Mouse (Mus musculus) forebrain, embryonic 14.5 days (tissue): ENCODE measurements around the gene Gm21970. TPM values are rescaled to one million over a fixed set of nuclear protein-coding genes. Genes with fewer than 3 reads are reported as not detected.
"Not testable (repeated sequence)": the region's sequence is repeated elsewhere in the genome, so short reads cannot be mapped to it uniquely, and the experiment has no call there.

Source experiments
- ATAC-seq: fragments of 200-750 bp; cut with Nextera tagmentation; 2 replicates; pipeline ENCODE4 v1.8.0; 2017; ENCODE audit warnings: mild to moderate bottlenecking, moderate library complexity
- DNase-seq: peaks from one replicate; pipeline ENCODE4 v3.0.0-alpha.2; 2015; ENCODE audit warnings: low spot score
- H3K27ac ChIP-seq: fragments of 300-500 bp; sonication (generic); 2 replicates; pipeline ENCODE4 v1.5.1; 2014; ENCODE audit warnings: low read depth, mild to moderate bottlenecking, control low read depth, low read length, moderate library complexity
- H3K27me3 ChIP-seq: fragments of 300-500 bp; sonication (generic); replicated peaks from 2 replicates; pipeline ENCODE4 v1.6.1; 2014; ENCODE audit warnings: low read length, control low read depth, mixed read lengths; ENCODE audit not compliant: control insufficient read depth, insufficient read depth
- H3K36me3 ChIP-seq: fragments of 300-500 bp; sonication (generic); 2 replicates; pipeline ENCODE4 v1.6.1; 2014; ENCODE audit warnings: low read length, control low read depth; ENCODE audit not compliant: control insufficient read depth, insufficient read depth
- H3K4me1 ChIP-seq: fragments of 300-500 bp; sonication (generic); 2 replicates; pipeline ENCODE4 v1.6.1; 2014; ENCODE audit warnings: antibody characterized with exemption, low read length, control low read depth; ENCODE audit not compliant: control insufficient read depth, insufficient read depth
- H3K4me2 ChIP-seq: fragments of 300-500 bp; sonication (generic); 2 replicates; pipeline ENCODE4 v1.6.1; 2014; ENCODE audit warnings: mild to moderate bottlenecking, control low read depth, low read length
- H3K4me3 ChIP-seq: fragments of 300-500 bp; sonication (generic); 2 replicates; pipeline ENCODE4 v1.5.1; 2014; ENCODE audit warnings: low read depth, low read length, control low read depth
- H3K9ac ChIP-seq: fragments of 300-500 bp; sonication (generic); 2 replicates; pipeline ENCODE4 v1.6.1; 2014; ENCODE audit warnings: mild to moderate bottlenecking, low read length, control low read depth, moderate library complexity
- H3K9me3 ChIP-seq: fragments of 300-500 bp; sonication (generic); replicated peaks from 2 replicates; pipeline ENCODE4 v1.6.1; 2016; ENCODE audit warnings: low read length, control low read depth, mixed read lengths; ENCODE audit not compliant: control insufficient read depth
- WGBS: fragments of 180-500 bp; shearing (Covaris S2); extraction: QIAGEN DNeasy Blood & Tissue Kit; methylation state at CpG from one replicate; pipeline ENCODE4 v1.1.7; 2014; 5-methylcytosine and 5-hydroxymethylcytosine counted together
- polyA plus RNA-seq: library from polyadenylated mRNA; unstranded; fragments of >200 nt; fragmentation: Nextera tagmentation; extraction: Ambion mirVana; gene quantifications from 2 replicates; pipeline ENCODE4 v1.2.1, GENCODE M21; 2014

Gm21970 gene
- polyA plus RNA-seq, 1 experiment from 2014 or later: not detected

- DNase-seq (no peak), ATAC-seq (no peak)
- H3K4me2 ChIP-seq: no peak overlapping the region
- WGBS: 87% methylated on average over 3 of the region's 3 CpGs
- no peak overlapping the region for H3K4me3 ChIP-seq
- H3K9ac ChIP-seq: no peak overlapping the region
- H3K9me3 ChIP-seq: no peaks in the 10 kb centered on the region
- H3K27ac ChIP-seq: no peak overlapping the region
- H3K36me3 ChIP-seq: no peaks in the 10 kb centered on the region
- no peaks in the 10 kb centered on the region for H3K4me1 ChIP-seq
- no peaks in the 10 kb centered on the region for H3K27me3 ChIP-seq
Measured at GRCm38 (mm10) chr16:91434119-91434518, 42.6 kb downstream of the Gm21970 start.

GRCm38 (mm10) chr16:91438081-91438480, 46.6 kb downstream of the Gm21970 start:
- no peak for DNase-seq
- 69% methylated on average over 3 of the region's 3 CpGs for whole genome bisulfite sequencing
- no peaks in the 10 kb centered on the region for H3K9me3 ChIP-seq

GRCm38 (mm10) chr16:91438599-91438998, 47.1 kb downstream of the Gm21970 start:
- not testable (repeated sequence) for H3K9me3 ChIP-seq, H3K4me2 ChIP-seq, H3K4me3 ChIP-seq, H3K36me3 ChIP-seq, H3K4me1 ChIP-seq, DNase-seq, H3K27ac ChIP-seq, H3K27me3 ChIP-seq, ATAC-seq, H3K9ac ChIP-seq
- WGBS: 72% methylated on average over 1 of the region's 1 CpGs

More at GRCm38 (mm10) chr16:91438081-91438480, 46.6 kb downstream of the Gm21970 start:
- Histone ChIP-seq H3K27ac (no peak overlapping the region), H3K9ac (no peak overlapping the region), H3K4me1 (no peaks in the 10 kb centered on the region), H3K36me3 (no peaks in the 10 kb centered on the region), H3K4me2 (no peak overlapping the region), H3K4me3 (no peak overlapping the region), H3K27me3 (no peaks in the 10 kb centered on the region)
- no peak for ATAC-seq

GRCm38 (mm10) chr16:91441366-91441765, 49.8 kb downstream of the Gm21970 start:
- Histone ChIP-seq H3K27me3 (no peaks in the 10 kb centered on the region), H3K27ac (no peak overlapping the region), H3K4me2 (no peak overlapping the region), H3K9me3 (no peaks in the 10 kb centered on the region), H3K36me3 (no peaks in the 10 kb centered on the region), H3K4me3 (no peak overlapping the region), H3K4me1 (no peaks in the 10 kb centered on the region), H3K9ac (no peak overlapping the region)
- DNase-seq (no peak), ATAC-seq (no peak)
- WGBS: 73% methylated on average over 7 of the region's 7 CpGs

- Histone ChIP-seq H3K4me2 (no peak overlapping the region), H3K9ac (no peak overlapping the region), H3K4me3 (no peak overlapping the region), H3K27ac (no peak overlapping the region), H3K36me3 (no peaks in the 10 kb centered on the region), H3K27me3 (no peaks in the 10 kb centered on the region), H3K4me1 (no peaks in the 10 kb centered on the region), H3K9me3 (no peaks in the 10 kb centered on the region)
- WGBS: 88% methylated on average over 7 of the region's 7 CpGs
- no peak for DNase-seq
- ATAC-seq: no peak
Measured at GRCm38 (mm10) chr16:91441811-91442240, 50.3 kb downstream of the Gm21970 start.

- Histone ChIP-seq H3K4me2 (no peak overlapping the region), H3K4me1 (no peaks in the 10 kb centered on the region), H3K36me3 (no peaks in the 10 kb centered on the region), H3K9me3 (no peaks in the 10 kb centered on the region), H3K27ac (no peak overlapping the region), H3K27me3 (no peaks in the 10 kb centered on the region), H3K9ac (no peak overlapping the region), H3K4me3 (no peak overlapping the region)
- no peak for DNase-seq
- no peak for ATAC-seq
- 61% methylated on average over 4 of the region's 4 CpGs for WGBS
Measured at GRCm38 (mm10) chr16:91442446-91442845, 50.9 kb downstream of the Gm21970 start.

GRCm38 (mm10) chr16:91443211-91443611, 51.7 kb downstream of the Gm21970 start:
- Histone ChIP-seq H3K27ac (no peak overlapping the region), H3K4me2 (no peak overlapping the region), H3K9me3 (no peaks in the 10 kb centered on the region), H3K4me3 (no peak overlapping the region), H3K4me1 (no peaks in the 10 kb centered on the region), H3K9ac (no peak overlapping the region), H3K27me3 (no peaks in the 10 kb centered on the region), H3K36me3 (no peaks in the 10 kb centered on the region)
- DNase-seq: no peak
- 81% methylated on average over 8 of the region's 8 CpGs for WGBS
- ATAC-seq: no peak

- Histone ChIP-seq H3K4me2 (no peak overlapping the region), H3K36me3 (no peaks in the 10 kb centered on the region), H3K4me1 (no peaks in the 10 kb centered on the region), H3K27me3 (no peaks in the 10 kb centered on the region), H3K4me3 (no peak overlapping the region), H3K9me3 (no peaks in the 10 kb centered on the region), H3K9ac (no peak overlapping the region), H3K27ac (no peak overlapping the region)
- ATAC-seq (no peak), DNase-seq (no peak)
- WGBS: 85% methylated on average over 4 of the region's 4 CpGs
Measured at GRCm38 (mm10) chr16:91444847-91445246, 53.3 kb downstream of the Gm21970 start.

- 86% methylated on average over 5 of the region's 5 CpGs for WGBS
- no peak for ATAC-seq
Measured at GRCm38 (mm10) chr16:91445566-91445965, 54.0 kb downstream of the Gm21970 start.

More at GRCm38 (mm10) chr16:91445566-91445965, 54.0 kb downstream of the Gm21970 start:
- Histone ChIP-seq H3K27ac (no peak overlapping the region), H3K36me3 (no peaks in the 10 kb centered on the region), H3K9me3 (no peaks in the 10 kb centered on the region), H3K4me1 (no peaks in the 10 kb centered on the region), H3K27me3 (no peaks in the 10 kb centered on the region), H3K4me2 (no peak overlapping the region), H3K9ac (no peak overlapping the region), H3K4me3 (no peak overlapping the region)
- no peak for DNase-seq
